Comparison of ENCODE assay signal across 21 mouse cellular contexts in the genomic region with DNA sequence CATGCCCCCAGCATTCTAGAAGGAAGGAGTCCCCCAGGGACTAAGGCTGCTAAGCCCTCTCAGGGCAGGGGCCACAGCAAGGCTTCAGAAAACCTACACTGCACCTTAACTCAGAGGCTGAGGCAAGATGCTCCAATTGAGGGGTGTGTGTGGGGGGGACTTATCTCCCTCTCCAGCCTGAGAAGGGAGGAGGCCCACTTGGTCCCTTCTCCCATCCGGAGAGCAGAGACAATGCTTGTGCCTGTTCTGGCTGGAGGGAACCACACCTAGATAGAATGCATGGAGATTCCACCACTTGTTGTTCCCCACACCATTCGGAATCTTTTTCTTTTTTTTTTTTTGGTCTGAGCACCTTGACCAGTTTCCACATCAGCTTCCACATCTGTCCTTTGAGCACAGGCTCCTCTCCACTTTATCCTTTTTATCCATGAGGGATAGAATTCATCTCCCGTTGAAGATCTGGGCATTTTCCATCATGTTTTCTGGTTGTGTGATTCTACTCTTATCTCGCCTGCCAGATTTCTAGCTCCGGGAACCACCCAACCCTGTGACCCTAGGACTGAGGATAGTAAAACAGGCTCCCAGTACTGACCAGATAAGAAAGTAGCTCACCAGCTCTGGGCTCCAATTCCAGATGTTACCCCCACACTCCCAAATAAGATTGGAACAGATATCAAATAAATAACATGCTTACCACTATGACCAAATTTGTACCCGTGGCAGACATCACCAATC. TPM values are rescaled to one million over a fixed set of nuclear protein-coding genes. Genes with fewer than 3 reads are reported as not detected.
DNase-seq lines count a peak whose midpoint lies in the region; TF ChIP-seq lines count a peak whose summit lies in the region.
"Had no signal": no experiment of that assay in that cellular context is flagged by ENCODE, and none has a peak within 500 bp of the region (broad histone marks: within the 10 kb centered on the region; RNA-seq: fewer than 3 reads in every experiment).

No protein-coding gene starts in this region.

- no peak overlapping the region for H3K4me3 ChIP-seq in spleen, adult 2 months (ENCODE audit: extremely low read depth, insufficient read depth, insufficient read length)
- H3K4me3 ChIP-seq: embryonic facial prominence, embryonic 10.5 days; embryonic facial prominence, embryonic 12.5 days; forebrain, embryonic 13.5 days; forebrain, embryonic 15.5 days had no signal

- peaks cover 64% of the 10 kb centered on the region; the same call in 1 of the 2 replicates for H3K4me1 ChIP-seq in spleen, adult 2 months (ENCODE audit: control insufficient read depth, insufficient read depth, insufficient read length)
- H3K4me1 ChIP-seq: forebrain, embryonic 15.5 days had no signal

- peak overlapping the region; percentile 80 for H3K27ac ChIP-seq in spleen, adult 2 months (ENCODE audit: insufficient read depth, low read length)
- H3K27ac ChIP-seq: embryonic facial prominence, embryonic 10.5 days; embryonic facial prominence, embryonic 12.5 days; forebrain, embryonic 13.5 days; forebrain, embryonic 15.5 days had no signal

- 62% methylated on average over 6 of the region's 6 CpGs for WGBS in spleen, adult 2 months

- no peak for TF ChIP-seq CTCF in spleen, adult 2 months (IDR thresholded peaks at IDR 0.05; ENCODE audit: extremely low read depth, insufficient read depth, insufficient read length, insufficient replicate concordance)

- peaks cover 4% of the 10 kb centered on the region; the same call in 1 of the 2 replicates for H3K36me3 ChIP-seq in spleen, adult 2 months (ENCODE audit: control insufficient read depth, insufficient read depth, low read length)
- H3K36me3 ChIP-seq: embryonic facial prominence, embryonic 10.5 days; embryonic facial prominence, embryonic 12.5 days had no signal

- H3K27me3 ChIP-seq in spleen, adult 2 months (ENCODE audit: control insufficient read depth, insufficient read depth, low read length), result no peaks in the 10 kb centered on the region
- H3K27me3 ChIP-seq: CH12.LX; forebrain, embryonic 15.5 days had no signal

- no peak for TF ChIP-seq POLR2A in spleen, adult 2 months (IDR thresholded peaks at IDR 0.05; ENCODE audit: low read depth, low read length)

- no peak for DNase-seq in spleen, adult 2 months (ENCODE audit: low read depth in 1 of 2, low spot score in 2 of 2)
- no peak for DNase-seq in spleen, adult 18-20 months
- DNase-seq in ZHBTc4 (ENCODE audit: low read depth, low spot score), result peak; percentile 38
- no peak for DNase-seq in kidney, adult 18-20 months
- no peak for DNase-seq in kidney, postnatal 14 days
- DNase-seq: adrenal gland, adult 2 months; adrenal gland, postnatal 10 days; adrenal gland, postnatal 25 days; cerebellum, adult 11-12 months; cerebellum, adult 2 months; cerebellum, adult 9-10 months; cerebellum, postnatal 10 days; cerebellum, postnatal 25 days; forebrain, postnatal 0 days had no signal

RNA-seq across cellular contexts. Expression of a gene that starts 24.8 kb away (rescaled TPM):
- polyA plus RNA-seq in spleen, adult 2 months (2012; rRNA removed), result 264 and 351 TPM in 2 replicates

RNA-seq across cellular contexts. Expression of a gene that starts 38.3 kb away (rescaled TPM):
- 14.9 and 18.9 TPM in 2 replicates for polyA plus RNA-seq in spleen, adult 2 months (2012; rRNA removed)
- polyA plus RNA-seq: forebrain, embryonic 11.5 days had no signal

RNA-seq across cellular contexts. Expression of a gene that starts 52.9 kb away (rescaled TPM):
- not detected in 2 replicates for polyA plus RNA-seq in spleen, adult 2 months (2012; rRNA removed)
- polyA plus RNA-seq: adrenal gland, adult 2 months; CD4-positive, CD25-positive, alpha-beta regulatory T cell, adult 4 months; embryonic facial prominence, embryonic 12.5 days; forebrain, embryonic 11.5 days; forebrain, embryonic 13.5 days had no signal
